Mouse (Mus musculus) kidney, postnatal 0 days (tissue): ENCODE data around the gene Prkg1. TPM values are rescaled to one million over a fixed set of nuclear protein-coding genes. Genes with fewer than 3 reads are reported as not detected.

Experiments used
- ATAC-seq: fragments of 200-750 bp; cut with Nextera tagmentation; replicated peaks from 2 replicates; pipeline ENCODE4 v1.8.0; 2017; ENCODE audit warnings: low read depth, moderate number of reproducible peaks, moderate TSS enrichment, moderate library complexity; ENCODE audit not compliant: low FRiP score
- DNase-seq: peaks from one replicate; pipeline ENCODE4 v3.0.0-alpha.2; 2016; ENCODE audit warnings: low spot score
- H3K27ac ChIP-seq: fragments of 300-500 bp; sonication (generic); 2 replicates; pipeline ENCODE4 v1.5.1; 2014; ENCODE audit warnings: mild to moderate bottlenecking
- H3K27me3 ChIP-seq: fragments of 300-500 bp; sonication (generic); 2 replicates; pipeline ENCODE4 v1.6.1; 2014; ENCODE audit warnings: low read length, mixed read lengths; ENCODE audit not compliant: insufficient read depth
- H3K36me3 ChIP-seq: fragments of 300-500 bp; sonication (generic); 2 replicates; pipeline ENCODE4 v1.6.1; 2014; ENCODE audit warnings: low read length, mixed read lengths; ENCODE audit not compliant: insufficient read depth
- H3K4me1 ChIP-seq: fragments of 300-500 bp; sonication (generic); replicated peaks from 2 replicates; pipeline ENCODE4 v1.6.1; 2014; ENCODE audit warnings: antibody characterized with exemption, low read length, mixed read lengths; ENCODE audit not compliant: insufficient read depth
- H3K4me2 ChIP-seq: fragments of 300-500 bp; sonication (generic); 2 replicates; pipeline ENCODE4 v1.6.1; 2014; ENCODE audit warnings: mild to moderate bottlenecking, low read length, moderate library complexity, mixed read lengths
- H3K4me3 ChIP-seq: fragments of 300-500 bp; sonication (generic); replicated peaks from 2 replicates; pipeline ENCODE4 v1.5.1; 2014; ENCODE audit warnings: low read depth, low read length
- H3K9ac ChIP-seq: fragments of 300-500 bp; sonication (generic); 2 replicates; pipeline ENCODE4 v1.6.1; 2014; ENCODE audit warnings: low read depth, low read length
- H3K9me3 ChIP-seq: fragments of 300-500 bp; sonication (generic); replicated peaks from 2 replicates; pipeline ENCODE4 v1.6.1; 2016; ENCODE audit warnings: low read length, inconsistent platforms, mixed read lengths
- CTCF ChIP-seq: IDR thresholded peaks from 2 replicates; pipeline ENCODE4 v1.5.1; 2016; ENCODE audit warnings: antibody characterized with exemption, low read depth, mild to moderate bottlenecking, moderate library complexity
- WGBS: fragments of 180-500 bp; shearing (Covaris S2); extraction: QIAGEN DNeasy Blood & Tissue Kit; methylation state at CpG from one replicate; pipeline ENCODE4 v1.1.7; 2014; 5-methylcytosine and 5-hydroxymethylcytosine counted together
- polyA plus RNA-seq: library from polyadenylated mRNA; unstranded; fragments of >200 nt; fragmentation: Nextera tagmentation; extraction: Ambion mirVana; gene quantifications from 2 replicates; pipeline ENCODE4 v1.2.1, GENCODE M21; 2015

The Prkg1 gene
- polyA plus RNA-seq, 1 experiment from 2014 or later: 2.3 TPM

GRCm38 (mm10) chr19:30843637-30844036, 921.2 kb downstream of the Prkg1 start:
- WGBS: 75% methylated on average over 4 of the region's 4 CpGs
- Histone ChIP-seq H3K9ac (no peak overlapping the region), H3K27me3 (no peaks in the 10 kb centered on the region), H3K27ac (no peak overlapping the region), H3K9me3 (no peaks in the 10 kb centered on the region), H3K4me2 (no peak overlapping the region), H3K4me1 (no peaks in the 10 kb centered on the region), H3K4me3 (no peak overlapping the region), H3K36me3 (no peaks in the 10 kb centered on the region)
- TF ChIP-seq CTCF: no peak
- 0 out of 2 replicates have a peak, but pooled peaks have one; percentile 17 for ATAC-seq
- DNase-seq: no peak

- Histone ChIP-seq H3K27ac (no peak overlapping the region), H3K4me3 (no peak overlapping the region), H3K4me2 (no peak overlapping the region), H3K9me3 (no peaks in the 10 kb centered on the region), H3K9ac (no peak overlapping the region), H3K36me3 (no peaks in the 10 kb centered on the region), H3K27me3 (no peaks in the 10 kb centered on the region), H3K4me1 (no peaks in the 10 kb centered on the region)
- ATAC-seq (peak; percentile 72), DNase-seq (peak; percentile 94)
- WGBS: 2% methylated on average over 4 of the region's 4 CpGs
- peak; percentile 79 for TF ChIP-seq CTCF
Observed at GRCm38 (mm10) chr19:30843052-30843564, 921.7 kb downstream of the Prkg1 start.

- Histone ChIP-seq H3K4me1 (no peaks in the 10 kb centered on the region), H3K27me3 (no peaks in the 10 kb centered on the region), H3K36me3 (no peaks in the 10 kb centered on the region), H3K9ac (no peak overlapping the region), H3K27ac (no peak overlapping the region), H3K4me2 (no peak overlapping the region), H3K9me3 (no peaks in the 10 kb centered on the region), H3K4me3 (no peak overlapping the region)
- DNase-seq (no peak), ATAC-seq (no peak)
- no peak for TF ChIP-seq CTCF
- WGBS: 9% methylated on average over 1 of the region's 1 CpGs
Observed at GRCm38 (mm10) chr19:30842640-30843039, 922.2 kb downstream of the Prkg1 start.

- no peak for ATAC-seq
- TF ChIP-seq CTCF: no peak
- H3K9me3 ChIP-seq: no peaks in the 10 kb centered on the region; the same call in 1 of the 2 replicates
- H3K27me3 ChIP-seq: no peaks in the 10 kb centered on the region
- H3K4me3 ChIP-seq: no peak overlapping the region
- no peak overlapping the region for H3K27ac ChIP-seq
- H3K4me1 ChIP-seq: no peaks in the 10 kb centered on the region
- no peak overlapping the region for H3K9ac ChIP-seq
- DNase-seq: no peak
- no peaks in the 10 kb centered on the region for H3K36me3 ChIP-seq
- H3K4me2 ChIP-seq: no peak overlapping the region
- WGBS: 50% methylated on average over 1 of the region's 1 CpGs
Observed at GRCm38 (mm10) chr19:30833045-30833651, 931.7 kb downstream of the Prkg1 start.

- Histone ChIP-seq H3K4me3 (no peak overlapping the region), H3K4me1 (no peaks in the 10 kb centered on the region; the same call in 1 of the 2 replicates), H3K9me3 (no peaks in the 10 kb centered on the region; the same call in 1 of the 2 replicates), H3K4me2 (no peak overlapping the region), H3K9ac (no peak overlapping the region), H3K36me3 (no peaks in the 10 kb centered on the region), H3K27ac (no peak overlapping the region), H3K27me3 (no peaks in the 10 kb centered on the region)
- WGBS: 86% methylated on average over 7 of the region's 7 CpGs
- ATAC-seq (no peak), DNase-seq (no peak)
- TF ChIP-seq CTCF: no peak
Observed at GRCm38 (mm10) chr19:30829231-30829775, 935.5 kb downstream of the Prkg1 start.

GRCm38 (mm10) chr19:30827820-30828219, 937.0 kb downstream of the Prkg1 start:
- H3K4me3 ChIP-seq: no peak overlapping the region
- H3K27me3 ChIP-seq: no peaks in the 10 kb centered on the region
- no peak overlapping the region for H3K9ac ChIP-seq
- H3K9me3 ChIP-seq: no peaks in the 10 kb centered on the region; the same call in 1 of the 2 replicates
- no peak for ATAC-seq
- no peaks in the 10 kb centered on the region for H3K36me3 ChIP-seq
- no peak overlapping the region for H3K4me2 ChIP-seq
- no peak for DNase-seq
- H3K27ac ChIP-seq: no peak overlapping the region
- 83% methylated on average over 3 of the region's 3 CpGs for WGBS
- peak; percentile 22; the same call in 1 of the 2 replicates for TF ChIP-seq CTCF
- no peaks in the 10 kb centered on the region; the same call in 1 of the 2 replicates for H3K4me1 ChIP-seq
